Mouse (Mus musculus) embryonic facial prominence, embryonic 14.5 days (tissue): ENCODE measurements around the gene Klhl40. TPM values are rescaled to one million over a fixed set of nuclear protein-coding genes. Genes with fewer than 3 reads are reported as not detected.

Source experiments
- polyA plus RNA-seq: library from polyadenylated mRNA; unstranded; fragments of >200 nt; fragmentation: Nextera tagmentation; extraction: Ambion mirVana; gene quantifications from 2 replicates; pipeline ENCODE4 v1.2.1, GENCODE M21; 2014

Klhl40 gene
- polyA plus RNA-seq, 1 experiment from 2014 or later, result 41.1 TPM

Other genes starting within 250 kb of the Klhl40 start
- 0.84 and 1.7 TPM in 2 replicates for gene Lyzl4, start 135.5 kb upstream of the Klhl40 start, polyA plus RNA-seq
- gene Vipr1, start 134.9 kb upstream of the Klhl40 start, polyA plus RNA-seq, result 0.26 and 0.64 TPM in 2 replicates
- 10.9 and 12.4 TPM in 2 replicates for gene Sec22c, start 72.1 kb upstream of the Klhl40 start, polyA plus RNA-seq
- gene Ss18l2, start 67.3 kb upstream of the Klhl40 start, polyA plus RNA-seq, result 149 and 159 TPM in 2 replicates
- gene Nktr, start 58.4 kb upstream of the Klhl40 start, polyA plus RNA-seq, result 61.7 and 66.7 TPM in 2 replicates
- 20.1 and 20.6 TPM in 2 replicates for gene Zfp651, start 18.3 kb upstream of the Klhl40 start, polyA plus RNA-seq
- gene Hhatl, start 14.9 kb downstream of the Klhl40 start, polyA plus RNA-seq, result 3.7 and 5.1 TPM in 2 replicates
- gene Ccdc13, start 61.9 kb downstream of the Klhl40 start, polyA plus RNA-seq, result 1.7 and 2.0 TPM in 2 replicates
- gene Higd1a, start 80.8 kb downstream of the Klhl40 start, polyA plus RNA-seq, result 185 and 192 TPM in 2 replicates
- gene Ackr2, start 120.7 kb downstream of the Klhl40 start, polyA plus RNA-seq, result 0.28 and 0.89 TPM in 2 replicates
- gene Cyp8b1, start 138.7 kb downstream of the Klhl40 start, polyA plus RNA-seq, result 0.11 TPM in 1 of 2 replicates, not detected in the other
- 4.9 and 7.0 TPM in 2 replicates for gene Fam198a, start 173.4 kb downstream of the Klhl40 start, polyA plus RNA-seq
- 15.8 and 17.6 TPM in 2 replicates for gene Pomgnt2, start 219.5 kb downstream of the Klhl40 start, polyA plus RNA-seq